Mouse (Mus musculus) forebrain, postnatal 0 days (tissue): ENCODE results near the gene Samhd1. TPM values are rescaled to one million over a fixed set of nuclear protein-coding genes. Genes with fewer than 3 reads are reported as not detected.
A peak's percentile ranks its signal among the peaks of the same experiment; 100 is the strongest.

ENCODE experiments used
- ATAC-seq: fragments of 200-750 bp; cut with Nextera tagmentation; 2 replicates; pipeline ENCODE4 v1.8.0; 2017; ENCODE audit warnings: mild to moderate bottlenecking, moderate library complexity
- DNase-seq: peaks from one replicate; pipeline ENCODE4 v3.0.0-alpha.2; 2015
- H3K27ac ChIP-seq: fragments of 300-500 bp; sonication (generic); 2 replicates; pipeline ENCODE4 v1.5.1; 2014; ENCODE audit warnings: low read depth, mild to moderate bottlenecking, antibody characterized with exemption, low read length, moderate library complexity, mixed read lengths
- H3K27me3 ChIP-seq: fragments of 300-500 bp; sonication (generic); 2 replicates; pipeline ENCODE4 v1.6.1; 2014; ENCODE audit warnings: mild to moderate bottlenecking, low read length, mixed read lengths; ENCODE audit not compliant: insufficient read depth
- H3K36me3 ChIP-seq: fragments of 300-500 bp; sonication (generic); 2 replicates; pipeline ENCODE4 v1.6.1; 2014; ENCODE audit warnings: mild to moderate bottlenecking, moderate library complexity; ENCODE audit not compliant: insufficient read depth
- H3K4me1 ChIP-seq: fragments of 300-500 bp; sonication (generic); 2 replicates; pipeline ENCODE4 v1.6.1; 2014; ENCODE audit warnings: antibody characterized with exemption; ENCODE audit not compliant: insufficient read depth
- H3K4me2 ChIP-seq: fragments of 300-500 bp; sonication (generic); 2 replicates; pipeline ENCODE4 v1.6.1; 2014; ENCODE audit warnings: low read depth, mild to moderate bottlenecking, moderate library complexity
- H3K4me3 ChIP-seq: fragments of 300-500 bp; sonication (generic); 2 replicates; pipeline ENCODE4 v1.5.1; 2014; ENCODE audit warnings: low read depth, low read length, mixed read lengths
- H3K9ac ChIP-seq: fragments of 300-500 bp; sonication (generic); 2 replicates; pipeline ENCODE4 v1.6.1; 2014; ENCODE audit warnings: mild to moderate bottlenecking
- H3K9me3 ChIP-seq: fragments of 300-500 bp; sonication (generic); 2 replicates; pipeline ENCODE4 v1.6.1; 2016; ENCODE audit warnings: low read length
- CTCF ChIP-seq: sonication (generic); IDR thresholded peaks from 2 replicates; pipeline ENCODE4 v1.5.1; 2016; ENCODE audit warnings: antibody characterized with exemption, control low read depth, low read depth
- WGBS: fragments of 180-500 bp; shearing (Covaris S2); extraction: QIAGEN DNeasy Blood & Tissue Kit; methylation state at CpG from one replicate; pipeline ENCODE4 v1.1.7; 2014; 5-methylcytosine and 5-hydroxymethylcytosine counted together
- polyA plus RNA-seq: library from polyadenylated mRNA; unstranded; fragments of >200 nt; fragmentation: Nextera tagmentation; extraction: Ambion mirVana; gene quantifications from 2 replicates; pipeline ENCODE4 v1.2.1, GENCODE M21; 2015
- total RNA-seq: library from RNA; depleted of rRNA; stranded (reverse); fragments of >200 nt; gene quantifications from 2 replicates; pipeline ENCODE4 v1.2.3, GENCODE M21; 2014

Gene Samhd1
- total and polyA plus RNA-seq, 2 experiments from 2014 or later = 8.0 to 18.5 TPM

DNA sequence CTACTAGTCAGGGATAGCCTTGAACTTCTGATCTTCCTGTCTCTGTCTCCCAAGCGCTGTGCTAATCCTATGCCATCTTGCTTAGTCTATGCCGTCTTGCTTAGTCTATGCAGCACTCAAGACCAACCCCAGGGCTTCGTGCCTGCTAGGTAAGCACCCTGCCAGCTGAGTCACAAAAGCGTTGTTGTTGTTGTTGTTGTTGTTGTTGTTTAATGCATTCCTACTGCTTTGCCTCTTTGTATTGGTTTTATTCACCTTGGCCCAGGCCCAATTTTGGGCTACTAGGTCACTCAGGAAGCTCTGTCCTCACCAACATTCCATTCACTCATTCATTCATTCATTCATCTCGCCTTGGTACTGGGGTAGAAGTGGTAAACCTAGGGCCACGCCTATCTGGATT lies 79.3 kb downstream of the Samhd1 start:
- H3K27me3 ChIP-seq = no peaks in the 10 kb centered on the region
- H3K27ac ChIP-seq = no peak overlapping the region
- H3K36me3 ChIP-seq = peaks cover 44% of the 10 kb centered on the region
- TF ChIP-seq CTCF = no peak
- DNase-seq (no peak), ATAC-seq (no peak)
- H3K4me2 ChIP-seq = no peak overlapping the region
- no peak overlapping the region for H3K9ac ChIP-seq
- H3K4me3 ChIP-seq = no peak overlapping the region
- 88% methylated on average over 6 of the region's 6 CpGs for WGBS
- H3K9me3 ChIP-seq = no peaks in the 10 kb centered on the region
- peaks cover 6% of the 10 kb centered on the region; the same call in 1 of the 2 replicates for H3K4me1 ChIP-seq

DNA sequence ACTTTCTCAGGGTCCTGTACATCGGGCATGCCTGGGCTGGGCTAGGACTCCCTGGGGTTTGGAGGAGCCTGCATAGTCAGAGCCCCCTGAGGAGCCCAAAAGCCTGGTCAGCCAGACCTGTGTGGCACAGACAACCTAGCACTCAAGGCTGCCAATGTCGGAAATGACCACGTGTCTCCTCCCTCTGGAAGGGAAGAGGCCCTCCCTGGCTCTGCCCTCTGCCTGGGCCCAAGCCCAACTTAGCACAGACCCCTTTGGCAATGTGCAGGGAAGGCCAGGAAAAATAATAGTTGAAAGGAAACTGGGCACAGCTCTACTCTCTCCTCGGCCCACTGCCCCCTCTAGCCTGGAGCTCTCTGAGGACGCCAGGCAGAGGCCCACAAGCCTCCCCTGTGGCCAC lies 80.2 kb downstream of the Samhd1 start:
- peak; percentile 47 for ATAC-seq
- DNase-seq = peak; percentile 64
- no peak overlapping the region for H3K4me3 ChIP-seq
- TF ChIP-seq CTCF = no peak
- H3K4me2 ChIP-seq = no peak overlapping the region
- peaks cover 37% of the 10 kb centered on the region for H3K36me3 ChIP-seq
- H3K9me3 ChIP-seq = no peaks in the 10 kb centered on the region
- peaks cover 15% of the 10 kb centered on the region for H3K4me1 ChIP-seq
- peak overlapping the region; percentile 50; the same call in 1 of the 2 replicates for H3K27ac ChIP-seq
- no peaks in the 10 kb centered on the region for H3K27me3 ChIP-seq
- no peak overlapping the region; the same call in 1 of the 2 replicates for H3K9ac ChIP-seq
- WGBS = 29% methylated on average over 5 of the region's 5 CpGs

- Histone ChIP-seq H3K36me3 (peaks cover 32% of the 10 kb centered on the region), H3K4me1 (peaks cover 20% of the 10 kb centered on the region), H3K4me2 (no peak overlapping the region), H3K9ac (no peak overlapping the region), H3K9me3 (no peaks in the 10 kb centered on the region), H3K4me3 (no peak overlapping the region), H3K27ac (peak overlapping the region; percentile 29; the same call in 1 of the 2 replicates), H3K27me3 (no peaks in the 10 kb centered on the region)
- no peak for ATAC-seq
- 84% methylated on average over 8 of the region's 8 CpGs for WGBS
- no peak for TF ChIP-seq CTCF
- no peak for DNase-seq
These were observed 80.8 kb downstream of the Samhd1 start for GRCm38 (mm10) chr2:157054297-157054696.

DNA sequence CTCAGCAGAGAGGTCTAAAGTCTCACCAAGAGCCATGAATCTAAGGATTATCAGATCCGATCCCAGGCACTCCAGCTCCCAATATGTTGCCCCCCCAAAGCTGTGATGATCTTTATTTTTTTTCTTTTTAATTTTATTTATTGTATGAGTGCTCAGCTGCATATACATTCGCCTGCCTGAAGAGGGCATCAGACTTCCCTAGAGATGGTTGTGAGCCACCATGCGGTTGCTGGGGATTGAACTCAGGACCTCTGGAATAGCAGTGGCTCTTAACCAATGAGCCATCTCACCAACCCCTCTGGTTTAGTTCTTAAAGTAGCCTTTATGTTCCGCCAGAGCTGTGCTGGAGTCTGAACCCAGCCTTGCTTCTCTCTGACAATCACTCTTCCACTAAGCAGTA lies 81.3 kb downstream of the Samhd1 start:
- Histone ChIP-seq H3K9me3 (no peaks in the 10 kb centered on the region), H3K9ac (no peak overlapping the region), H3K4me3 (no peak overlapping the region), H3K27ac (no peak overlapping the region), H3K27me3 (no peaks in the 10 kb centered on the region), H3K4me2 (no peak overlapping the region), H3K36me3 (peaks cover 29% of the 10 kb centered on the region), H3K4me1 (peaks cover 25% of the 10 kb centered on the region)
- DNase-seq = no peak
- ATAC-seq = no peak
- WGBS = 72% methylated on average over 4 of the region's 4 CpGs
- TF ChIP-seq CTCF = peak; percentile 46

- no peak for ATAC-seq
- 94% methylated on average over 5 of the region's 5 CpGs for WGBS
- Histone ChIP-seq H3K9me3 (no peaks in the 10 kb centered on the region), H3K27me3 (no peaks in the 10 kb centered on the region), H3K9ac (no peak overlapping the region), H3K36me3 (peaks cover 29% of the 10 kb centered on the region), H3K4me3 (no peak overlapping the region), H3K4me1 (peaks cover 26% of the 10 kb centered on the region), H3K27ac (no peak overlapping the region), H3K4me2 (no peak overlapping the region)
- no peak for DNase-seq
- no peak for TF ChIP-seq CTCF
These were observed 81.9 kb downstream of the Samhd1 start for GRCm38 (mm10) chr2:157053124-157053523.

DNA sequence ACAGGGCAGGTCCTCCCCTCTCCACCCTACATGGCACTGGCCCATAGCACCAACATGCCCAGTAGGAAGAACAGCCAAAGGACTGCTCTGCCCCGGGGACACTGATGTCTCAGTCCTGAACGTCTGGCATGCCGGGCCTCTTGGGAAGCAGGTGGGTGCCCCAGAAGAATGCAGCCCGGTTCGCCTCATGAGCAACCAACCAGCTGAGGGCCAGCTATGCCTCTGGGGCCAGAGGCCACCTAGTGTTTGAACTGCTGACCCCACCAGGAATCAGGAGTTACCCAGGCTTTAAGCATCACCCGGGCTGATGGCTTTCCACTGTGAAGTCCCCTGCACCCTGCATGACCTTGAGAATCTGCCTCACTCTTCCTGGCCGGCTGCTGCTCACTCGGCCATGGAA lies 82.6 kb downstream of the Samhd1 start:
- 82% methylated on average over 8 of the region's 8 CpGs for WGBS
- no peak overlapping the region for H3K4me2 ChIP-seq
- DNase-seq (no peak), ATAC-seq (no peak)
- H3K36me3 ChIP-seq = peaks cover 29% of the 10 kb centered on the region
- H3K27me3 ChIP-seq = no peaks in the 10 kb centered on the region
- no peak overlapping the region for H3K4me3 ChIP-seq
- H3K9ac ChIP-seq = no peak overlapping the region
- TF ChIP-seq CTCF = no peak
- H3K27ac ChIP-seq = peak overlapping the region; percentile 21; the same call in 1 of the 2 replicates
- no peaks in the 10 kb centered on the region for H3K9me3 ChIP-seq
- peaks cover 30% of the 10 kb centered on the region for H3K4me1 ChIP-seq

DNA sequence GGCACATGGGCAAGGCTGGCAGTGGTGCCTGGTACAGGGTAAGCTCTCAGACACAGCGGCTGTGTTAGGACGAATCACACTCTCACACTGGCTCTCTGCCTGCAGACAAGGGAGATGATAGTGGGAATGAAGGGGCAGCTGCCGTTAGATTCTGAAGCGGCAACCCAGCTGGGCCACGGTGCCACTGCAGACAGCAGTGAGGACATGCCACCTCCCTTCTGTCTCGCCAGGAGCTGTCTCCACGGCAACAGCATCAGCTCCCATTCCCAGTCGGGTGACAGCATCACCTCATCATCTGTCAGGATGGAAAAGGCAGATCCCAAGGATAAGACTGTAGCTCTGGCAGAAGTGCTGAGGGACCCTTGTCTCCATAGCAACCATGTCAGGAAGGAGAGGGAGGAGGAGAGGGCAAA lies 85.2 kb downstream of the Samhd1 start:
- 8% methylated on average over 8 of the region's 8 CpGs for WGBS
- H3K9ac ChIP-seq = no peak overlapping the region
- H3K27ac ChIP-seq = peak overlapping the region; percentile 89
- H3K27me3 ChIP-seq = no peaks in the 10 kb centered on the region
- ATAC-seq (peak; percentile 94), DNase-seq (peak; percentile 86)
- no peak overlapping the region for H3K4me3 ChIP-seq
- no peaks in the 10 kb centered on the region for H3K9me3 ChIP-seq
- H3K36me3 ChIP-seq = peaks cover 42% of the 10 kb centered on the region
- peak overlapping the region; percentile 21; the same call in 1 of the 2 replicates for H3K4me2 ChIP-seq
- peaks cover 34% of the 10 kb centered on the region for H3K4me1 ChIP-seq
- no peak for TF ChIP-seq CTCF
